Mouse (Mus musculus): Measurements from ENCODE around the gene Scn9a. TPM values are rescaled to one million over a fixed set of nuclear protein-coding genes. Genes with fewer than 3 reads are reported as not detected.

Scn9a gene
- 5.2 and 5.5 TPM in 2 replicates for polyA plus RNA-seq (2015; fragmentation: Nextera tagmentation; extraction: Ambion mirVana)

- H3K27me3 ChIP-seq: no peaks in the 10 kb centered on the region
- H3K27ac ChIP-seq (replicated peaks): peak within 1 kb of the TSS; percentile 56
- peak; percentile 93 for ATAC-seq (replicated peaks)
- peak within 1 kb of the TSS; percentile 60 for H3K9ac ChIP-seq (replicated peaks)
- peaks cover 14% of the 10 kb centered on the region for H3K4me1 ChIP-seq
- no peaks in the 10 kb centered on the region for H3K9me3 ChIP-seq
- WGBS: 2% methylated on average over 29 of the region's 29 CpGs
- peak within 1 kb of the TSS; percentile 77 for H3K4me2 ChIP-seq (replicated peaks)
- H3K36me3 ChIP-seq: no peaks in the 10 kb centered on the region
- peak within 1 kb of the TSS; percentile 52 for H3K4me3 ChIP-seq
Observed at GRCm38 (mm10) chr2:66634580-66635359, at the start of gene Scn9a. Gene Scn9a, minus strand, starts transcription at chr2:66634962.

GRCm38 (mm10) chr2:66661988-66662387 is 27.2 kb upstream of the Scn9a start:
- Histone ChIP-seq H3K9ac (replicated peaks) (no peak overlapping the region), H3K27me3 (no peaks in the 10 kb centered on the region), H3K36me3 (no peaks in the 10 kb centered on the region), H3K27ac (replicated peaks) (no peak overlapping the region), H3K4me3 (no peak overlapping the region), H3K4me2 (replicated peaks) (no peak overlapping the region), H3K4me1 (no peaks in the 10 kb centered on the region), H3K9me3 (no peaks in the 10 kb centered on the region)
- ATAC-seq (replicated peaks): no peak
- WGBS: 76% methylated on average over 1 of the region's 1 CpGs

GRCm38 (mm10) chr2:66656430-66656829 is 21.7 kb upstream of the Scn9a start:
- Histone ChIP-seq H3K36me3 (no peaks in the 10 kb centered on the region), H3K27ac (replicated peaks) (no peak overlapping the region), H3K4me3 (no peak overlapping the region), H3K4me2 (replicated peaks) (no peak overlapping the region), H3K27me3 (no peaks in the 10 kb centered on the region), H3K9me3 (no peaks in the 10 kb centered on the region), H3K9ac (replicated peaks) (no peak overlapping the region), H3K4me1 (no peaks in the 10 kb centered on the region)
- ATAC-seq (replicated peaks): no peak
- WGBS: 87% methylated on average over 3 of the region's 3 CpGs

GRCm38 (mm10) chr2:66655431-66655830 is 20.7 kb upstream of the Scn9a start:
- ATAC-seq (replicated peaks): no peak
- WGBS: 46% methylated on average over 2 of the region's 2 CpGs
- Histone ChIP-seq H3K4me1 (no peaks in the 10 kb centered on the region), H3K27ac (replicated peaks) (no peak overlapping the region), H3K36me3 (no peaks in the 10 kb centered on the region), H3K4me3 (no peak overlapping the region), H3K4me2 (replicated peaks) (no peak overlapping the region), H3K9ac (replicated peaks) (no peak overlapping the region), H3K27me3 (no peaks in the 10 kb centered on the region), H3K9me3 (no peaks in the 10 kb centered on the region)

- Histone ChIP-seq H3K9ac (replicated peaks) (no peak overlapping the region), H3K4me2 (replicated peaks) (no peak overlapping the region), H3K9me3 (no peaks in the 10 kb centered on the region), H3K27me3 (no peaks in the 10 kb centered on the region), H3K27ac (replicated peaks) (no peak overlapping the region), H3K4me3 (no peak overlapping the region), H3K4me1 (no peaks in the 10 kb centered on the region), H3K36me3 (no peaks in the 10 kb centered on the region)
- WGBS: 31% methylated on average over 5 of the region's 5 CpGs
- peak; percentile 73 for ATAC-seq (replicated peaks)
Observed at GRCm38 (mm10) chr2:66644384-66644783, 9.6 kb upstream of the Scn9a start.

GRCm38 (mm10) chr2:66632728-66633127 is 2.0 kb downstream of the Scn9a start:
- no peak overlapping the region for H3K4me3 ChIP-seq
- 17% methylated on average over 5 of the region's 5 CpGs for WGBS
- no peak; the same call in 1 of the 2 replicates for ATAC-seq (replicated peaks)

GRCm38 (mm10) chr2:66611091-66611490 is 23.7 kb downstream of the Scn9a start:
- no peak overlapping the region for H3K9ac ChIP-seq (replicated peaks)
- no peak overlapping the region for H3K27ac ChIP-seq (replicated peaks)
- no peaks in the 10 kb centered on the region for H3K9me3 ChIP-seq
- H3K27me3 ChIP-seq: no peaks in the 10 kb centered on the region
- no peak for ATAC-seq (replicated peaks)
- no peaks in the 10 kb centered on the region for H3K4me1 ChIP-seq
- no peaks in the 10 kb centered on the region for H3K36me3 ChIP-seq
- H3K4me2 ChIP-seq (replicated peaks): no peak overlapping the region
- 87% methylated on average over 7 of the region's 7 CpGs for WGBS
- no peak overlapping the region for H3K4me3 ChIP-seq

More at GRCm38 (mm10) chr2:66632728-66633127, 2.0 kb downstream of the Scn9a start:
- no peaks in the 10 kb centered on the region for H3K9me3 ChIP-seq
- no peak overlapping the region for H3K9ac ChIP-seq (replicated peaks)
- H3K4me1 ChIP-seq: peaks cover 14% of the 10 kb centered on the region
- no peak overlapping the region; the same call in 1 of the 2 replicates for H3K4me2 ChIP-seq (replicated peaks)
- H3K27me3 ChIP-seq: no peaks in the 10 kb centered on the region
- H3K27ac ChIP-seq (replicated peaks): no peak overlapping the region
- H3K36me3 ChIP-seq: no peaks in the 10 kb centered on the region

- no peaks in the 10 kb centered on the region for H3K36me3 ChIP-seq
- 84% methylated on average over 6 of the region's 6 CpGs for WGBS
- no peak overlapping the region for H3K4me3 ChIP-seq
- ATAC-seq (replicated peaks): no peak
- no peaks in the 10 kb centered on the region for H3K27me3 ChIP-seq
- H3K9me3 ChIP-seq: no peaks in the 10 kb centered on the region
- H3K9ac ChIP-seq (replicated peaks): no peak overlapping the region
- no peak overlapping the region for H3K27ac ChIP-seq (replicated peaks)
- H3K4me1 ChIP-seq: no peaks in the 10 kb centered on the region
- no peak overlapping the region for H3K4me2 ChIP-seq (replicated peaks)
Observed at GRCm38 (mm10) chr2:66597313-66597712, 37.4 kb downstream of the Scn9a start.

- H3K9ac ChIP-seq (replicated peaks): no peak overlapping the region
- H3K36me3 ChIP-seq: no peaks in the 10 kb centered on the region
- no peak overlapping the region for H3K4me2 ChIP-seq (replicated peaks)
- H3K4me1 ChIP-seq: no peaks in the 10 kb centered on the region
- 85% methylated on average over 5 of the region's 5 CpGs for WGBS
- H3K4me3 ChIP-seq: no peak overlapping the region
- no peaks in the 10 kb centered on the region for H3K9me3 ChIP-seq
- no peaks in the 10 kb centered on the region for H3K27me3 ChIP-seq
- ATAC-seq (replicated peaks): no peak
- H3K27ac ChIP-seq (replicated peaks): no peak overlapping the region
Observed at GRCm38 (mm10) chr2:66596145-66596544, 38.6 kb downstream of the Scn9a start.

GRCm38 (mm10) chr2:66590151-66590550 is 44.6 kb downstream of the Scn9a start:
- no peaks in the 10 kb centered on the region for H3K36me3 ChIP-seq
- 58% methylated on average over 3 of the region's 3 CpGs for WGBS
- H3K4me2 ChIP-seq (replicated peaks): no peak overlapping the region
- no peak overlapping the region for H3K27ac ChIP-seq (replicated peaks)
- ATAC-seq (replicated peaks): no peak; the same call in 1 of the 2 replicates
- no peaks in the 10 kb centered on the region for H3K9me3 ChIP-seq
- H3K27me3 ChIP-seq: no peaks in the 10 kb centered on the region
- no peak overlapping the region for H3K4me3 ChIP-seq
- no peaks in the 10 kb centered on the region for H3K4me1 ChIP-seq
- H3K9ac ChIP-seq (replicated peaks): no peak overlapping the region

GRCm38 (mm10) chr2:66580026-66580808 is 54.5 kb downstream of the Scn9a start:
- peak; percentile 92 for ATAC-seq (replicated peaks)
- no peak overlapping the region for H3K9ac ChIP-seq (replicated peaks)
- no peaks in the 10 kb centered on the region for H3K36me3 ChIP-seq
- no peak overlapping the region for H3K4me3 ChIP-seq
- H3K4me1 ChIP-seq: no peaks in the 10 kb centered on the region
- H3K27me3 ChIP-seq: no peaks in the 10 kb centered on the region
- no peak overlapping the region for H3K27ac ChIP-seq (replicated peaks)
- no peak overlapping the region for H3K4me2 ChIP-seq (replicated peaks)
- WGBS: 80% methylated on average over 5 of the region's 5 CpGs
- H3K9me3 ChIP-seq: no peaks in the 10 kb centered on the region

GRCm38 (mm10) chr2:66548254-66548653 is 86.5 kb downstream of the Scn9a start:
- 84% methylated on average over 3 of the region's 3 CpGs for WGBS

More at GRCm38 (mm10) chr2:66548254-66548653, 86.5 kb downstream of the Scn9a start:
- Histone ChIP-seq H3K4me2 (replicated peaks) (no peak overlapping the region), H3K4me3 (no peak overlapping the region), H3K27ac (replicated peaks) (no peak overlapping the region), H3K36me3 (no peaks in the 10 kb centered on the region), H3K9me3 (no peaks in the 10 kb centered on the region), H3K4me1 (no peaks in the 10 kb centered on the region), H3K9ac (replicated peaks) (no peak overlapping the region), H3K27me3 (no peaks in the 10 kb centered on the region)
- no peak for ATAC-seq (replicated peaks)

All from forebrain, embryonic 15.5 days (tissue).